Mouse (Mus musculus) heart, postnatal 14 days (tissue): ENCODE data around the gene Axin2. TPM values are rescaled to one million over a fixed set of nuclear protein-coding genes. Genes with fewer than 3 reads are reported as not detected.
"Not testable (repeated sequence)": the region's sequence is repeated elsewhere in the genome, so short reads cannot be mapped to it uniquely, and the experiment has no call there.

Experiments
- DNase-seq, 2 experiments: peaks; one replicate each; pipeline ENCODE4 v3.0.0; 2021 to 2022
- intact Hi-C: fragments of 180-260 bp; cut with DNase I; formaldehyde crosslinking; loops from one replicate; pipeline ENCODE4 v1.15.1; 2025
- long read RNA-seq, 2 experiments: library from polyadenylated mRNA; stranded (forward); transcript quantifications; one replicate each; pipeline ENCODE4 v2.0.0; 2021
- total RNA-seq, 2 experiments: library from RNA; stranded (reverse); gene quantifications; 2 replicates each; pipeline ENCODE4 v1.2.3; 2021

Axin2 gene
- total RNA-seq: 1 to 10 TPM; 5.3 to 5.7 TPM
- long read RNA-seq, experiment 1, full-length matches to known transcripts: 1 of 1 reads
- long read RNA-seq, experiment 1, partial matches to known transcripts: 0 of 1 reads
- long read RNA-seq, experiment 1, other reads (novel, unspliced or antisense): 0 of 1 reads
- long read RNA-seq, experiment 2: 0 reads

DNA sequence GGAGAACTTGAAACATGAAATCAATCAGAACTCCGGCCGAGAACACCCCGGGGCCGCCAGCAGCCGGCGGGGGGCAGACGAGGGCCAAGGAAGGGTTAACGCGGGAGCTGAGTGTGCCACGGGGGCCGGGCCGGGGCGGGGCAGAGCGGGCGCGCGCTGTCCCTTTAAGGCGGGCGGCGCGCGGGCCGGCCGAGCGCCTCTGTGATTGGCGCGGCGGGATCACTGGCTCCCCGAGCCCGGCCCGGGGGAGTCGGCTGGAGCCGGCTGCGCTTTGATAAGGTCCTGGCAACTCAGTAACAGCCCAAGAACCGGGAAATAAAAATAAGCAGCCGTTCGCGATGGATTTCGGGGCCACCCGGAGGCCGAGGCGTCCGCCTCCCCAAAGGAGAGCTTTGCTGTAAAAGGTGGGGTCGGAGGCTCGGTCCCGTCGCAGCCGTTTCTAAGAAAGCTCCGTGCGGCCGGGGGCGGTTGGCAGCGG, at the start of gene Axin2:
Axin2 (plus strand) TSS at position 192 of the 478 bp plus-strand sequence.
- intact Hi-C loops: loop anchor here (10.0 kb wide), 2 partner anchors 495 to 895 kb away; partner anchors contain the start of gene Cep112

DNA sequence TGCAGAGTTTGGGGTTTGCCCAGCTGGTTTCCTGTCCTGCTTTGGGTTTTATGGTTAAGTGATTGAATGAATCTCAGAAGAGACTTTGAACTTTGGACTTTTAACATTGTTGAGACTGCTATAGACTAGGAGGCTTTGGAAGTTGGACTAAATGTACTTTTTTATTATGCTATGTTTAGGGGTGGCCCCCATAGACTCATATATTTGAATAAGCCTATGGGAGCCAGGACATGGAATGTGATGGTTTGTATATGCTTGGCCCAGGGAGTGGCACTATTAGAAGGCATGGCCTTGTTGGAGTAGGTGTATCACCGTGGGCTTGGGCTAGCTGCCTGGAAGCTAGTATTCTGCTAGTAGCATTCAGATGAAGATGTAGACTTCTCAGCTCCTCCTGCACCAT, 48.9 kb upstream of the Axin2 start:
- DNase-seq: not testable (repeated sequence)

More for the DNA sequence above, at the start of gene Axin2:
- DNase-seq: peak; percentile 93

DNA sequence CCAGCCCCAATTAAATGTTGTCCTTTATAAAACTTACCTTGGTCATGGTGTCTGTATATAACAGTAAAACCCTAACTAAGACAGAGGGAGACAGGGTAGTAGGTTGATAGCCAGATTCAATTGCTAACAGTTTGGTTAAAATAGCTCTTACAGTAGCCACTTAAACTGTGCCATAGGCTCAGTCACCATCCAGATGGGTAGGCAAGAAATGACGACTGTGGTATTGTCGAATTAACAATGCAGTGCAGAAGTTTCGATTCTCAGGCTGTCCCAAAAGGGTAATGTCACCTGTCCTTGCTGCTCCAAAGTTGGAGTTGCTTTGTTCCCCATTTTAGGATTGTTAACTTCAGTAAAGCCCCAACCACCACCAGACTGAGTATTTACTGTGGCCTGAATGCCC, 48.4 kb upstream of the Axin2 start:
- DNase-seq: no peak

More for the DNA sequence above, 48.9 kb upstream of the Axin2 start:
- intact Hi-C loops: not testable (repeated sequence)

DNA sequence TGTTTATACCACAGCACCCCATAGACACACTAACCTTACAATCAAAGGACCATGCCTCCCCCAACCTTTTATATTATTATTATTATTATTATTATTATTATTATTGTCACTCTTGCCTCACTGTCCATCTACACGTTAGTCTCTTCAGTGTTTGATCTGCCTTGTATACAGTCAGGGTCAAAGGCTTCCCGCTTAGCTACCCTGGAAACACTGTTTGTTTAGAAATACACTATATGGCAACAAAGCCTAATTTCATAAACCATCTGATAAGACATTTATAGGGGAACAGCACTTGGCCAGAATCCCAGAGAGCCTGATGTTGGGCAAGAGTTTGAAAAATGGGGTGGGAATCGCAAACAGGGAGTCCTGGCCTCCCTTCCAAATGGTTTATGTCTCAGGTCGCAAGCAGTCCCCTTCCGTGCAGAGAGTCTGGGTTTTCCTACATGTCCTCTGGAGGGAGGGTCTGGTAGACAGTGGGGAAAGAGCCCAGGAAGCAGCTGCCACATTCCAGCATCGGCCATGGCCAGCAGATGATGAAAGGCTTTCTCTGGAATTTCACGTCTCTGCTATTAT, 43.4 kb upstream of the Axin2 start:
- no peak for DNase-seq
- intact Hi-C loops: no loop called here

More for the DNA sequence above, 48.4 kb upstream of the Axin2 start:
- intact Hi-C loops: no loop called here

DNA sequence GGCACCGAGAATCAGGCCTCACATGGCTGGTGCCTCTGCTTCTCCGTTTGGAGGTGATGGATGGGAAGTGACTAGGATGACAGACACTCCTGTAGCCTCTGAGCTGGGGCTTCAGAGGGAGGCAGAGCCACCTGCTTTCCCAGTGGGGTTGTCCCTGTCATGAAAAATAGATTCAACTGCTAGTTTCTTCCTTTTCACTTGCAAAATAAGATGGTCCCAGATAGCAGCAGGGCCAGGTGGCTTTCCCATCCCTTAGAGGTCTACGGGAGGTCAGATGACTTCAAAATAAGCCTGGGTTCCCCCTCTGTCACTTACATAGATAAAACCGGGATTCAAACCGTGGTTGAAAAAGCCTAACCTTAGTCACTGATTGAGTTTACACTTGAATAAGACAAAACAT, 42.6 kb upstream of the Axin2 start:
- DNase-seq: no peak
- intact Hi-C loops: no loop called here

DNA sequence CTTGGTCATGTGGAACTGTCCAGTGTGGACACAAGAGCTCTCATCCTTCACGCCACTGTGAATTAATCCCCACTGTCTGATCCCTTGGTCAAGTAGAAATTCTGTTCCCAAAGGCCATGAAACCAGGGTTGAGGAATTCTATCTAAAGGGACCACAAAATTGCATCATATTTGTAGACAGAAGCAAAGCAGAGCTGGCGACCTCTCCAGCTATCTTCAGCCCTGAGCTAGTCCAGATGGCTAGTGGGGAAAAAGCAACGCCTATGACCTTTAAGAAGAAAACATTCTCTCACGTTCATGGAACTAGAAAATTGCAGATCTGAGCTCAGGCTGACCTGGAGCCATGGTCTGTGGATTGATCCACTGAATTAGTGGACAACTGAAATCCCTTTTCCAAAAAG, 39.6 kb upstream of the Axin2 start:
- peak; percentile 23 to 35 for DNase-seq
- intact Hi-C loops: no loop called here

DNA sequence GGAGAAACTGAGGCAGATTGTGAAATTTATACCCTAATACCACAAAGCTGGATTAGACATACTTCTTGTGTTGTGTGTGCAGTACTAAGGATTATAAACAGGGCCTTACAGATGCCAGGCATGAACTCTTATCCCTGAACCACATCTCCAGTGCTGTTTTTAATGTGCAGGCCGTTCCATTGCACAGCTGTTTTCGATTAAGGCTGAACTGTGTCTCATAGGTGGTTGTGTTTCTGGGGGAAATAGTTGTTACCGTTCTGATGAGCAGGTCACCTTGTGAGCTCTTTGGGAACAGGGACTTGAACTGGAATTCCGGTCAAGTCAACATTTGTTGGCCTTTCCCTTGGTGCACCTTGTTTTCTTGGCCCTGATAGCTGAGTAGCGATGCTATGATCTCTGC, 38.5 kb upstream of the Axin2 start:
- intact Hi-C loops: no loop called here
- no peak for DNase-seq

DNA sequence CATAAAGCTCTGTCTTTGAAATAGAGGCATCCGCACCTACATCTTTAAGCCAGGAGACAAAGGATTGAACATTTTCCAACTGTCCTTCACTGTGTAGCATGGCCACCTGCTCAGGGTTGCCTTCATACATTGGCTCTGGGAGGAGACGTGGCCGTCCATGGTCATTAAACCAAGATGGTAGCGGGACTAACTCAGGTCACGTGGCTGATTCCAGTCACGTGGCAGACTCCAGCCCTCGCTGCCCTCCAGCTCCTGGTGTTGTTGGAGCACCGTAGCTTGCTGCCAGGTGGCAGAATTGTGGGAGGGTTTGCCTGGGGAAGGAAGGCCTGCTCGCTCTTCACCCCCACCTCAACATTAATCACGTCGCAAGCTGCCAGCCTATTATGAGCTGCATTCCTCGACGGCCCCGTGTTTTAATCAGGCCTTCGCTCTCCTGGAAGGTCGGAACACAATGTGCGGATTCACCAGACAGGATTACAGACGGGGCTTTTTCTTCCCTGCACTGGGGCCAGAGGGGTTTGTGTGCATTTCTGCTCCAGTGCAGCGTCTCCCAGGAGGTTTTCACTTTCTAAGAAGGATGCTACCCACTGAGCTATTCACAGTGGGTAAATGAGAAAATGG, 34.8 kb upstream of the Axin2 start:
- intact Hi-C loops: no loop called here
- DNase-seq: no peak

DNA sequence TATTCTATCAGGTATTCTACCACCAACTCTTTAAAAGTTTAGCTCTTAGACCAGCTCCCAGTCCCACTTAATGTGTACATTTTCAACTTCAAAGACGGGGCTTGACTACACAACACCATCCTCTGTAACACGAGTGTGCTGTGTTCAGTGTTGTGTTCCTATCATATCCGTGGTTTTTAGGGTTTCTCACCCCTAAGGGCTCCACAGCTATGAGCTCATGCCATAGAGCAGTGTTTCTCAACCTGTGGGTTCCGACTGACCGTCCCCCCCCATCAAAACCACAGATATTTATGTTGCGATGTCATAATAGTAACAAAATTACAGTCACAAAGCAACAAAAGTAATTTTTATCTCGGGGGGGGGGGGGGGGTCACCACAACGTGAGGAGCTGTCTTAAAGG, 34.1 kb upstream of the Axin2 start:
- intact Hi-C loops: no loop called here
- no peak for DNase-seq

DNA sequence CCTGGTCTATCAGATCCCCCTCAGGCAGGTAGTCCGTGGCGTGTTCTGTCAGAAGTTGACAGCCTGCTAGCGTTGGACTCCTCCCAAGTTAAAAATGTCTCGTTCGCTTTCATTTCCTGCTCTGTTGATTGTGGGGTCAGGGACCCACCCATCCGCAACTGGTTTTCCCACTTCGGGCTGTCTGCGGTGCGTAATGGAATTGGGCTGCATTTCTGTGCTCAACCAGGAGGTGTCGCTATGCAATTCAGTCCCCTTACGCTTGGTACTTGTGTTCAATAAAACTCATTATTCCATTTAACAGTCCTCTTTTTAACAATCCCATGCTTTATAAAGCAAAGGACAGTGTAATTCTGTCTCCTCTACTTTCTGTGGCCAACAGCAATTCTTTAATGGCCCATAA, 31.0 kb upstream of the Axin2 start:
- intact Hi-C loops: no loop called here
- peak in 1 of 2 experiments; percentile 30 for DNase-seq

DNA sequence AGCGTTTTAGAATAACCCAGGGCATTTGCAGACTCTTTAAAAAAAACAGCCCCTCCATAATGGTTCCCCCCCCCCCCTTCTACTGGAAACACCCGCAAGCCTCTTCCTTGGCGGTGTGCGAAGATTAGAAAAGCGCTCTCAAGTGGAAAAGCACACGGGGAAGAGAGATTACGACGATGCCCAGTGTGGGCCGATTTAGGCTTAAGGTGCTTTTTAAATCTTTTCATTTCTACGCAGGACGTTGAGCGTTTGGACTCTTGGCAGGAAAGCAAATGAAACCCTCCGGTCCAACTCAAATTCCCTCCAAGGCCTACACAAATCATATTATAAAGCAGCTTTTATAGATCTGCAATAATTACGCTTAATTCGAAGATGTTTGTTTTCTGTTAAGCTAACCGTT, 29.6 kb upstream of the Axin2 start:
- intact Hi-C loops: no loop called here
- DNase-seq: no peak

DNA sequence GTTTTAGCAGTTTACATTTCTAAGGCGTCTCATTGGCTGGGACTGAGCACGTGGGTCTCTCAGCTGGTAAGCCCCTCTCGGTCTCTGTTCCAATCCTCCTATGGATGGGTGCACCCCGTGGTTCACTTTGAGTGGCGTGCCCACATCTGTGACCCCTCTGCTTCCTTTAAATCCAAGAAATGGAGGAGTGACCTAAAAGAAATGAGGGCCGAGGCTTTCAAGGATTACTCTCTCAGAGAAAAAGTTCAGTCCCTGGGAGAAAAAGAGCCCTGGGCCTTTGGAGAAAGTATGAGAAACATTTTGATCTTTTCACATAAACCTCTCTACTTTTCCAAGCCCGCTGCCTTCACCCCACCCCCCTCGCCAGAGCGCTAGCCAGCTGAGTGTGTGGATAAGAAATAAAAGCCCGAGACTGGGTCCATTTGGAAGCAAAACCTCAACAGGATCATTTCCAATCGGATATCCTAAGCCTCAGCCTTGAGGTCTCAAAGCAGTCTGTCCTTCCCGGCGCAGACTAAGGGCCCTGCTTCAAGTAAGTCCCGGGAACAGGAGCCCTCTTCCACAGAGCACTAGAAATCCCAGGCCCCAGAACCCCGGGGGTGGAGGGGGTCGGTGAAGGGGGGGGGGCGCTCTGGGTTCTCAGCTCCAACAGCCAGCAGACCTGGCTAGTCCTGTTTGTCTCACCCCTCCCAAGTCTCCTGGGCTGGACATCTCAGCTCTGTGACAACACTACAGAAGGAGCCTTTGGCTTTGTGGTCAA, 28.9 kb upstream of the Axin2 start:
- intact Hi-C loops: no loop called here
- DNase-seq: peak; percentile 54 to 63

DNA sequence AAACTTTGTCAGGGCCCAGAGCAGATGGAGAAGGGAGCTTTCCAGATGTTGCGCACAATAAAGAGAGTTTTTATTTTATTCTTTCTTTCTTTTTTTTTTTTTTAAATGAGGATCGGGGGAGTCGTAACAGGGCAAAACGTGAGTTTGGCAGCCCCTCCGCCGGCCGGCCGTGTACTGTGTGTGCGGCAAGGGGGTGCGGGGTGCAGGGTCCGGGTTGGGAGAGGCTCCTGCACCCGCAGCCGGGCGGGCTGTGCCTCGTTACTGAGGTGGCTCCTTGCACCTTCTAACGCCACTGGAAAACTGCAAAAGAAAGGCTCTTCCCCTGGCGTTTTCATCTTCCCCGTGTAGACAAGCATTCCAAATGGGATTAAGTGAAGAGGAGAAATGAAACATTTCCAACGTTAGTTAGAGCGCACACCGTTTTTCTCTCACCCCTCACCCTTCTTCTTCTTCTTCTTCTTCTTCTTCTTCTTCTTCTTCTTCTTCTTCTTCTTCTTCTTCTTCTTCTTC, 28.2 kb upstream of the Axin2 start:
- intact Hi-C loops: no loop called here
- no peak for DNase-seq

DNA sequence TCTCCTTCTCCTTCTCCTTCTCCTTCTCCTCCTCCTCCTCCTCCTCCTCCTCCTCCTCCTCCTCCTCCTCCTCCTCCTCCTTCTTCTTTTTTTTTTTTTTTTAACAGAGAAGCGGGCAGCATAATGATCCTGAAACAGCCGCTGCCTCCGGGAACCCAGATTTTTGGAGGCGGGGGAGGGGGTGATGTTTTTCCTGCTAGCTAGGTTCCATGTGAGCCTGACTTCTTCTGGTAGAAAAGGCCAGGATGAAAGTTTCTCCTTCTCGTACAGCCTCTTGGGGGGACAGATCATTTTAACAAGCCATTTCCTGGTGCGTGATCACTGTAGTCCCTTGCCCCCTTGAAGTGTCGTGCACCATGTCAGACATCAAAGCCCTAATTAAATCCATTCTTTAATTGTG, 27.7 kb upstream of the Axin2 start:
- intact Hi-C loops: no loop called here

DNA sequence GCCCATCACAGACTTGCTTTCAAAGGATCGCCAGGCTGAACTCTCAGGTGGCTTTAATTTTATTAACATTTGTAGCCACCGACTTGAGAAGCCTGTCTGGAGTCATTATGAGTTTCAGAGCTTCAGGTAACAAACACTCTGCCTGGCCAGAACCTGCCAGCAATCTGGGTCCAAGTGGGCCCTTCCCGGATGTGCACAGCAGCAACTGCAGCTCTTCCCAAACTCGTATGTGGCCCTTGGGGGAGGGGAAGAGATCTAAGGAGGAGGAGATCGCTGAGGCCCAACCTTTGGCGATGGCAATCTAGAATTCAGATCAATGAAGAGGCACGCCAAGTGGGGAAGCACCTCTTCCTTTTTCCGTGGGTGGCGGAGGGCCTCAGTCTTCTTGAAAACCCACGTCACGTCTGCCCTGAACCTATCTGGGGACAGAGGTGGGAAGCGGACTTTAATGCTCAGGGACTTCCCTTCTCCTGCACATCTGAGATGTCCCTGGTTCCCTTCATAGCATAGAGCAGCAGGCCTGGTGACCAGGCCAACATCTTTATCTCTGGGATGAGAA, 26.8 kb upstream of the Axin2 start:
- intact Hi-C loops: no loop called here
- no peak for DNase-seq

More for the DNA sequence above, 27.7 kb upstream of the Axin2 start:
- no peak for DNase-seq

DNA sequence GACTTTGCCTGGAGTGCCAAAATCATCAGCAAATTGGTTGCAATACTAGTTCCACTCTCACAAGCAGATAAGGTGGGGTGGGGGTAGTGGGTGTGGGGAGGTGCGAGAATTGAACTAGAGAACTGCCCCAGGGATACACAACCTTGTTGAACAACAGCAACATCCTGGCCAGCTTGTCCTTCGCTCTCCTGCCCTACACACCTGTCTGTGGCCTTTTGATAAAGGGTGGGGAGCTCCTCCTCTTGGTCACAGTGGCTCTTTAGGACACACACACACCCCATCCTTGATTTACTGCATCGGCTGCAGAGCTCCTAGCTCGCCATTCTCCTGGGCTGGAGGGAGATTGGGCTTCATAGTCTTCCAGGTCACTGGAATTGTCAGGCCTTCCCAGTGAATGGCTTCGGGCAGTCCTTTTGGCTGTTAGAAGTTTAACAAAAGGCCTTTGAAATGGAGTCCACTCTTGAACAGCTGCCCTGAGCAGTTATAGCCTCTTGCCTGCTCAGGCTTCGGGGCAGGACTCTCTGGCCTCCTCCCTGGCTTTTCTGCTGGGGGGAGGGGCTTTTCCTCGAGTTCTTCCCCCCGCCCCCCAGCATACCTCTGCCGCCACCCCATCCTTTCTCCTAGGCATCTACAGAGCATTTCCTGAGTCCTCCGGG, 26.2 kb upstream of the Axin2 start:
- intact Hi-C loops: no loop called here
- no peak for DNase-seq

DNA sequence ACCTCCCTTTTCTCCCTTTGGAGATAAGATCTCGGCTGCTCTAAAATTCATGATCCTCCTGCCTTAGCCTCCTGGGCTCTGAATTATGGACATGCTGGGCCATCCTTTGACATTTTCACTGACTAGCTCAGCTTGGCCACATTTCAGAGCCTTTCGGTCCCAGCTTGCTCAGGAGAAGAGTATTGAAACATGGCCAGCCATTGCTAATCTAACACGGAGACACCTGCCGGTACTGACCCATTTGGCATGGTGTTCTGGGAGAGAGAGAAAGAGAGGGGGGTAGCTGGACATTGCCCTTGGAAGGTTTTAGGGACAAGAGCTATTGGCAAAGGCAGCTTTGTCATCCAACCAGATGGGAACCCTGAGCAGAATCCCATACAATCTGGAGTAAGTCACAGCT, 23.1 kb upstream of the Axin2 start:
- intact Hi-C loops: no loop called here
- no peak for DNase-seq

DNA sequence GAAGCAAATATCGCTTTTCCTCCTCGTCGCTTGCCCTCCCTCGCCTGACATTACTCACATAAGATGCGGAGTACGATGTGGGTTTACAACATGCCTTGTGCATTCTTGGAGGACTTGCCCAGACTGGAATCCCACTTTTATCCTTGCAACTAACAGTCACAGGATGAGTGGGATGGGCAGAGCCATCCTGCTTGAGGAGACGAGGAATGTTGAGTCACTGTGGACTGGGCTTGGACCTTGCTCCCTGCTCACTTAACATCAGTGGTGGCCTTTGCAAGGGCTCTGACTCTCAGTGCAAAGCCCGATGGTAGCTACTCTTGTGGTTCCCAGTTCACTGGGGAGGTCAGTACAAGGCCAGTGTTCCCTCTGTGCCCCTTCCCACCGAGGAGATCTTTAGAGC, 22.1 kb upstream of the Axin2 start:
- DNase-seq: no peak
- intact Hi-C loops: no loop called here

DNA sequence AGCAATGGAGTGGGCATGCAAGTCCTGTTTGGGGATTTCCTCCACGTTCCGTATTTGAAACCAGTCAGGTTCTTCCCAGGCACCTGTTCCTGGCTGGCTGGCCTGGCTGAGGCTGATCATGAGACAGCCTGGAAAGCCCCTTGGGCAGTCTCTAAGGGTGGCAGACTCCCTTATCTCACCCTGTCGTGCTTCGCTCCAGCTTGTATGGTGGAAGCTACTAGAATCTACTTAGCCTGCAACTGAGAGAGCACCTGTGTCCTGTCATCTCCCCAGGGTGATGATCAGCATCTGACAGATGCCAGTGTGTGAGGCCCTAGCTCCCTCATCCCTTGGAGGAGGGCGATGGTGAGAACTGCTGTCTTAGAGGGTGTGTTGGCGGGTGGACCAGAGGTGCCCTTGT, 21.7 kb upstream of the Axin2 start:
- no peak for DNase-seq
- intact Hi-C loops: no loop called here
